Mouse (Mus musculus): ENCODE measurements around the gene Npw.
"Not testable (repeated sequence)": the region's sequence is repeated elsewhere in the genome, so short reads cannot be mapped to it uniquely, and the experiment has no call there.

The Npw gene

GRCm38 (mm10) chr17:24671346-24671745, 13.1 kb upstream of the Npw start:
- no peak for DNase-seq (ENCODE audit: low spot score)

DNA sequence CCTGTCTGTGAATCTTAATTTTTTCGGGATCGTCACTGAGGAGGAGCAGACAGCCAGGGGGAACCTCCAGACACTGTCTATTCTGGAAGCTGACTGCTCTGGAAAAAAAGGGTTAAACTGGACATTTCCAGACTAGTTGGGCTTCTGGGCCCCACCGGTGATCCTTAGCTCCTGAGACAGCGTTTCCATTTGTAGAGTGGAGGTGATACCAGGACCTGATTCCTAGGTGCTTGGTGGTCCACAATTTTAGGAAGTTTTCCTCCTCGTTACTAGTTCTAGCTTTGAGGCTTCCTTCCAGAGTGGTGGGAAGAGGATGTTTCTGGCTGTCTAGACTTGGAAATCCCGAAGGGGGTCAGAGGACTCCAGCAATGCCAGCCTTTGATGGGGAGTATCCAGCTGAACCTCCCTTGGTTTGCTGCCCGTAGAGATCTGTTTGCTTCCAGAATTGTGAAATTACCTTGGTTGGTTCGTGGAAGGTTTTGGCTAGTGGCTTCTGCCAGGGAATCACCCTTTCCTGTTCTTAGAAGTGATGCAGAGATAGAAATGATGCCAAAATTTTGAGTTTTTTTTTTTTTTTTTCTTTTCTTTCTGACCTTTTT, 12.1 kb upstream of the Npw start:
- no peak for DNase-seq (ENCODE audit: low spot score)

GRCm38 (mm10) chr17:24669545-24670245, 11.4 kb upstream of the Npw start, which contains the start of gene Zfp598:
Gene Zfp598 (plus strand): TSS chr17:24669687.
- peak; percentile 96 for DNase-seq (ENCODE audit: low spot score)

DNA sequence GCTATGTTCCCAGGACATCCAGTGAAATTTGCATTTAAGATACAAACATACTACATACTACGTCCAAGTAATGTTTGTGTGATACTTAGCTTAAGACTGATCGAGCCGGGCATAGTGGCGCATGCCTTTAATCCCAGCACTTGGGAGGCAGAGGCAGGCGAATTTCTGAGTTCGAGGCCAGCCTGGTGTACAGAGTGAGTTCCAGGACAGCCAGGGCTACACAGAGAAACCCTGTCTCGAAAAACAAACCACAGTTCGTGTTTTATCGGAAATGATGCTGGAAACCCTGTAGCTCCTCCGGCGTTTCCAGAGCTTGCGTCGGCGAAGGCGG, 10.9 kb upstream of the Npw start:
- DNase-seq (ENCODE audit: low spot score) = not testable (repeated sequence)

DNA sequence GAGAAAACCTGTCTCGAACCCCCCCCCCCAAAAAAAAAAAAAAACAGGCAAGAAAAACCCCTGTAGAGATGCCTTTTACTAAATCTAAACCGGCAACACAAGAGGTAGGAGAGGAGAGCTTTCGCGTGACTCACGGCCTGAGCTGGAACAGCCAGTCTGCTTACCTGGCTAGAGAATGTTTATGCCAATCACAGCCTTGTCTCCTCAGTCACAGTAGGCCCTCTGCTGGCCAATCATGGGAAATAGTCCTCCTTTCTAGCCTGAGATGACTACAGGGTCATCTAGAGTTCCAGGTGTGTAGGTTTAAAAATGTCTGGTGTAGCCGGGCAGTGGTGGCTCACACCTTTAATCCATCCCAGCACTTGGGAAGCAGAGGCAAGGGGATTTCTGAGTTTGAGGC, 9.2 kb upstream of the Npw start:
- DNase-seq (ENCODE audit: low spot score) = peak; percentile 55

GRCm38 (mm10) chr17:24667011-24667410, 8.8 kb upstream of the Npw start:
- not testable (repeated sequence) for DNase-seq (ENCODE audit: low spot score)

GRCm38 (mm10) chr17:24654969-24655368, 3.3 kb downstream of the Npw start:
- no peak for DNase-seq (ENCODE audit: low spot score)

DNA sequence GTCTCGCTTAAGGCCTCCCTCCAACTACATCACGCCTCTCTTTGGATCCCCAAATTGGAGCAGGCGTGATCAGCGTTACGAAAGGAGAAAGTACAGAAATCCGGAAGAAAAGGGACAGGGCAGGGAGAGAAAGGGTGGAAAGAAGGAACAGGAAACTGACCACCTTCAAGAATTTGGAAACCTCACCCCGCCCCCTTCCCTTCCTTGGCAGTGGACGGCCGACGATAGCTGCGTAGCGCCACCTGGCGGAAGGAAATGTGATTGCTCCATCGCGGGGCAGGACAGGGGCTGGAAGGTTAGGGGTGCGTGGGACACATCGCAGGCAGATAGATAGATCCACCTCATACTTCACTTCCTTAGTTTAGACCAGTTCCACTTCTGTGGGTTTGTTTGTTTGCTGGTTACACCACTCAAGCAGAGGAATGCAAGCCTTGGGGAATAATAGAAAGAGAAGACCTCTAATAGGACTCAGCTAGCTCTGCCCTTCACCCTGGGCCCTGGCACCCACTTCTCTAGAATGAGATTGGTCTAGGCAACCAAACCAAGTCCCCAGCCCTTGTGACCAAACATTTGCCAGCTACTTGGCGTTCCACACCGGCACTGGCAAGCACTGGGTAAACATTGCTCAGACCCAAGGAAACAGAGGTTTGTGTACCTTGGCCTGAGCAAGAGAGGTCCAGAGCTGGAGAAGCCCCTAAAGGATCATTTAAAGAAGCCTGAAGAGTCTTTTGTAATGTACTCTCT, 4.1 kb downstream of the Npw start:
- DNase-seq (ENCODE audit: low spot score) = peak; percentile 77

DNA sequence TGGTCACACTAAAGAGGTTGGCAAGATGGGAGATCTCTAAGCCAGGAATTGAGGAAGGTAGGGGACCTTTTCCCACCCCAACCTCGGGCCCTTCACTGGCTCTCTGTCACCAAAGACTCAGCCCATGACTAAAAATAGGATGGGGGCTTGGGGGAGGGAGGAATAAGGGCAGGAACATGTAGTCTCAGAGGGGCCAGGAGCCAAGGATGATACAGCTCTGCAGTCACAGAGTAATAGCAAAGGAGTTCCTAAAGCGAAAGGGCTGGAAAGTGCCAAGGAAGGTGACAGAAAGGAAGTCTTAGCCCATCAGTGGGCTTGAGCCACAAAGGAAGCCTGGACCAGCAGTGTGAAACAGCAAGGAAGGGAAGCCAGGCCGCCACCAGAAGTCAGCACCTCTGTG, 6.4 kb downstream of the Npw start:
- no peak for DNase-seq (ENCODE audit: low spot score)

DNA sequence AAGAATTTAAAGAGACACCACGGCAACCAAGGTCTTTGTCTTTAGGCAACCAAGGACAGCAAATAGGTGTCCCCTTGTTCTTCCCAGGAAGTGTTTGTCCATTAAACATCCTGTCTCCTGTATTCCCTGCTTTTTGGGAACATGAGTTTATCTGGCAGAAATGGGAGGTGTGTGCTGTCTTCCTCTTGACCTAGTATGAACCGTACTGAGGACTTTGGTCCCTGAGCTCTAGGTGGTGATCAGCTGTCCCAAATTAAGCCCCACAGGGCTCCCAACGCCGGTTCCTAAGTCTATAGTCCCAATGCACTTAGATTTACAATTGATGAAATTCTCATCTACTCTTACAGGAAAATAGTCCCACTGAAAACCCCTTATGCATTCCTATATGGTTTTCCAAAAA, 7.5 kb downstream of the Npw start:
- no peak for DNase-seq (ENCODE audit: low spot score)

DNA sequence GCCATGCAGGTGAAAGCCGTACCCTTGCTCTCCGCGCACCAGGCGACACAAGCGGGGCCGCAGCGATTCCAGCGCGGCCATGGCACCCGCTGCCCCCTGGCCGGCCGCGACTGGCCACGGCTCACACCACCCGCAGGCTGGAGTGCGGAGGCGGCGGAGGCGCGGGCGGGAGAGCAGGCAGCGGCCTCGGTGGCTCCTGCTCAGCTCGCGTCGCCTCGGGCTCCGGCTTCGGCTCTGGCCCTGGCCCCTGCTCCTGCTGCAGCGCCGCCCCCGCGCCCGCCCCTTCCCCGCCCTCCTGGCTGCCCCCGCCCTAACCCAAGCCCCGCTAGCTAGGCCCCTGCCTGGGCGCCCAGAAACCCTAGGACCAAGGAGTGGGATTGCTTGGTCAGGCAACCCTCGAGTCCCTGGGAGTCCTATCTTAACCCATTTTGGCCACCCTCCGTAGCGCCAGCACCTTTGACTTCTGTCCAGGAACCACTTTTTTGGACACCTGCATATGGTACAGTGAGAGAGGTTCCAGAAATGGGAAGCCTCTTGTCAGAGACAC, 8.1 kb downstream of the Npw start, which contains the start of gene Slc9a3r2:
Gene Slc9a3r2, minus strand, starts transcription at position 258 of the 547 bp plus-strand sequence.
- DNase-seq (ENCODE audit: low spot score) = peak; percentile 48

GRCm38 (mm10) chr17:24649581-24650069, 8.6 kb downstream of the Npw start:
- DNase-seq (ENCODE audit: low spot score) = peak; percentile 41

- DNase-seq (ENCODE audit: low spot score) = no peak
These were observed 9.4 kb downstream of the Npw start for GRCm38 (mm10) chr17:24648731-24649377.

DNA sequence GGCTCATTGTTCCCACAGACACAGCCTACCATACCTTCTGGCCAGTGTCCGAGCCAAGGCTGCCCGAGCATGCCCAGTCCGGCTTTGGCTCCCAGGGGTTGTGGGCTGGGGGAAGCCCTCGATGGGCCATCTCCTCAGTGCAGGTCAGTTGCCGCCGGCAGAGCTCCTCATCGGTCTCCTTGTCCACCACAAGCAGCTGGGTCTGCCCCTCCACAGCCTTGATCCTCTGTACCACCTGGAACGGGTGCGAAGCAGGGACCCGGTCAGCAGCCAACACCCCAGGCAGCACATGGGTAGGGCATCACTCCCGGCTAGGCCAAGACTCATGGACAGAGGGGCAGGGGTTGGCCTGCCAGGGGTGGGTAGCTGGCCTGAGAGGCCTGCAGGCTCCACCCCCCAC, 10.8 kb downstream of the Npw start:
- no peak for DNase-seq (ENCODE audit: low spot score)

DNA sequence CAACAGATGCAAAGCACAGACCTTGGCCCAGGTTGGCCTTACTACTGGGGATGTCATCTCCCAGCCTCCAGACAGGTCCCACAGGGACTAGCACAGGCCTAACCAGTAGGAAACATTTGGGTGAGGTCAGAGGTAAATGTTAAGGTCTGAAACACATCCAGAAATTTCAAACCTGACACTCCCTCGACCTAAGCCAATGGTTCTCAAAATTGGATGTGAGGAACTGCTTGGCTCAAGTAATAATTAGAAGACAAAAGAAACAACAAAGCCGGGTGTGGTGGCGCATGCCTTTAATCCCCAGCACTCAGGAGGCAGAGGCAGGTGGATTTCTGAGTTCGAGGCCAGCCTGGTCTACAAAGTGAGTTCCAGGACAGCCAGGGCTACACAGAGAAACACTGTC, 11.9 kb downstream of the Npw start:
- DNase-seq (ENCODE audit: low spot score) = no peak

DNA sequence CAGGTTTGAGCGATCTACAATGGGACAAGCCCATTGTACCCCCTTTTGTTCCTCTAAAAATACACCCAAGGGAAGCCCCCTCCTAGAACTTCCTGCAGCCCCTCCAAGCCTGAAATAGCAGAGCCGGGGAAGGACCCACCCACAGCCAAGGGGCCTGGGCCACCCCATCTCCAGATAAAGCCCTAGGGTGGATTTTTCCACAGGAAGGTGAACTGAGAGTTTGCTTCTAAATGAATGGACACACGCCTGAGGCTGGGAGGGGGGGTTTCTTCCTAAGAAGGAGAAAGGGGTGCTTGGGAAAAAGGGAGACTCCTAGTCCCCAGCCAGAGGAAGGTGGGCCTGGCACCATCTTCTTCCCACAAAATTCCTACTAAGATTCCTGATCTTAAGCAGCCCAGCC, 12.3 kb downstream of the Npw start:
- DNase-seq (ENCODE audit: low spot score) = no peak

GRCm38 (mm10) chr17:24644875-24645721, 13.2 kb downstream of the Npw start:
- no peak for DNase-seq (ENCODE audit: low spot score)

DNA sequence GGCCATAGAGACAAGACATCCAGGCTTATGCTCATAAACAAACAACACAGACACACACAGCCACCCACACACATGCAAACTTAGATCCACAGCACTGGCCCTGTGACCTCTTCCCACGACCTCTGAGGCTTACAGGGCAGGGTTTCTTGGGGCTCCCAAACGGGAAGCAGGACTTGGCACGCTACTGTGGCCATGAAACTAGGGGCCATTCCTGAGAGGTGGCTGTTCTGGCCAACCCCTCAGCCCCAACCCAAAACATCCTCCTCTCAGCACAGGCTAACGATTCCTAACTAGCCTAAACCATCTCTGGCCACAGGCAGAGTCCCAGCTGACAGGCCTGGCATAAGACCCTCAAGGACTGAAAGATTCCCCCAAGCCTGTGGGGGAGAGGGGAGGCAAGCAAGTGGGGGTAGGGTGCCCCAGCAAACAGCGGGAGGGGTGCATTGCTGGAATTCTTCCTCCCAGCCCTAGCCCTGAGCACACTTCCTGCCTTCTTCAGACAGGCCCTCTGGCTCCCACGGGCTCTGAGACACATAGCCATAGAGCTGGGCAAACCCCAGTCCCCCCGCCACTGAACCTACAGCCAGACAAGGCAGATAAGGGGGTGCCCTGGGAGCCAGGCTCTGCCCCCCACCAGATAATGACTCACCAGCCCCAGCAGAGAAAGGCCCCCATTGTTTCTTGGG, 14.1 kb downstream of the Npw start:
- DNase-seq (ENCODE audit: low spot score) = no peak

DNA sequence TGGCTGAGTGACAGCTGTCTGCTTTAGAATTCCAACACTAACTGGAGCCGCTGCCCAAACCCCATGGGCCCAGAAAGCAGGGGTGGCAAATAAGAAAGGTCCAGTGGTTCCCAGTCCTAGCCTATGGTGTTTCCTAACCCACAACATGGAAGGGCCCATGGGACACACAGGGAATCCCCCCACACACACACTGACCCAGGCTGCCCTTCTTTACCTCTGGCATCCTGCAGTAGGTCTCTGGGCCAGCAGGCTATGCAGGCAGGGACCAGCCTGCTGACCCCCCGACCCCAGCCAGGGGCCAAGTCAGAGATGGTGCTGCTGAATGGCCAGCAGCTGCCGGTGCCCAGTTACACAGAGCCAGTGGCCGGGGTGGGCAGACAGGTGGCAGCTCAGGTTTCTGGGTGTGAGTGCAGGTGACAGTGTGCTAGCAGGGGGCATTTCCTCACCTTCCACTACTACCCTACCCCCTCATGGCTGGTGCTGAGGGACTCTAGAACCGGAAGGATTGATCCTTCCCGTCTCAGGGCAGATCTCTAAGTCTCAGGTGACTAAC, 15.4 kb downstream of the Npw start:
- no peak for DNase-seq (ENCODE audit: low spot score)

GRCm38 (mm10) chr17:24641944-24642343, 16.3 kb downstream of the Npw start:
- no peak for DNase-seq (ENCODE audit: low spot score)
